Mouse (Mus musculus) left cerebral cortex, postnatal 25 days (tissue): ENCODE measurements at regions not wholly inside any gene's neighbourhood (a gene's known extent, or its start where the extent isn't known, plus 50 kb on each side); places are given as distances from the start of the nearest gene placed in this dataset.

Experiments
- DNase-seq, 2 experiments: peaks; one replicate each; pipeline ENCODE4 v3.0.0; 2022; ENCODE audit warnings: low spot score in 2 of 2, mixed read lengths in 1 of 2
- intact Hi-C: fragments of 180-260 bp; cut with DNase I; formaldehyde crosslinking; loops from one replicate; pipeline ENCODE4 v1.15.1; 2025

- no peak for DNase-seq
- intact Hi-C loops: no loop called here
Measured at GRCm38 (mm10) chr2:160503597-160504393, 136.9 kb upstream of the Mafb start.

DNA sequence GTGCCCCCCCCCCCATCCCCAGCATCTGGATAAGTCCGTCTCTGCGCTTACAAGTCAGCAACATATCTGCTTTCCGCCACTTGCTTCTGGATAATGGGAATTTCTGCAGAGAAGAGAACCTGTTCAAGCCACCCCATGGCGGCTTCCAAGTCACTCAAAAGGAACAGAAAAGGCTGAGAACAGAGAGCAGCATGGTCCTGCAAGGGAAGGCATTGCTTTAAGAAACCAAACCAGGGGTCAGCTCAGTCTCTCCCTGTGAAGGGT, 137.5 kb upstream of the Mafb start:
- no peak for DNase-seq
- intact Hi-C loops: no loop called here

DNA sequence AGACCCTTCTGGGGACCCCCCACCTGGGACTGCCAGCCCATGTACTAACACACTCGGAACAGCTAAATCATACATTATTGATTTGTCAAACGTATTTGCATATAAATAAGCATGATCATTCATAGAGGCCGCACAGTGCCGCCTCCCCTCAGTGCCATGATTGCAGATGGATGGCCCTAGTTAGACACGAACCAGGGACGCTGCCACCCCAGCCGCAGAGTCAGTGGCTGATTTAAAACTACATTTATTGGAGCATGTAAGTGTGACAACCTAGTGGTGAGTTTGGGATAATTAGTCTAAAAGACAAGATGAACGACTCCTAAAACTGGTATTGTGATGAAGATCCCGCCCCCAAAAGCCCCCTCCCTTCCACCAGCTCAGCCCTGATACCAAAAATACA, 138.3 kb upstream of the Top1 start:
- intact Hi-C loops: no loop called here
- no peak for DNase-seq

DNA sequence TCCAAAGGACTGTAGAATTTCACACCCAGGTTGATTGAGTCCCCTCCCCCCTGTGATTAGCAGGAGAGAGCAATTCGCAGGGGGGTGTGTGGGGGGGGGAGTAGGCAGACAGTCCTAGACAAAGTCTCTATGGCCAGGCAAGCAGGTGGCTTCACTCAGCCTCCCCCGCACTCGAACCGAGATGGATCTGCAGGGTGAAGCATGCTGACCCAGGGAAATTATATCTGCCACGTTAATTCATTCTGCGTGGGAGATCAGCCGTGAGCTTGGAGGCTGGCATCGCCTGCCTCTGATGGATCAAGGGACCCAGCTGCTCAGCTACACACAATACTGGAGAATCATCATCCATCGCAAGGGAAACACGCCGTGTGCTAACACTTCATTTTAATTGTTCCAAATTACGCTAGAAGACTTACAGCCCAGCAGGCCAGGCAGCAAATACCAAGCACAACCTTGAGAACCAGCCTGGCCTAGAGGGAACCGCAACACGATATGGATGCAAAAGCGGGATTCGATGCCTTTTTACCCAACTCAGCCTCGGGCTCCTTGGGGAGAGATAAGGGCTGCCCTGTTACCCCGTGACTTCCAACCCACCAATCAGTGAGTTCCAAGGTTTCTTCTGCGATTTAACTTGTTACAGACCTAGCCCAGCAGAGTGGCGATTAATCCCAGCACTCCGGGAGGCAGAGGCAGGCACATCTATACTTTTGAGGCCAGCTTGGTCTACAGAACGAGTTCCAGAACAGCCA, 137.7 kb upstream of the Top1 start:
- DNase-seq: peak; percentile 5 to 8
- intact Hi-C loops: no loop called here

DNA sequence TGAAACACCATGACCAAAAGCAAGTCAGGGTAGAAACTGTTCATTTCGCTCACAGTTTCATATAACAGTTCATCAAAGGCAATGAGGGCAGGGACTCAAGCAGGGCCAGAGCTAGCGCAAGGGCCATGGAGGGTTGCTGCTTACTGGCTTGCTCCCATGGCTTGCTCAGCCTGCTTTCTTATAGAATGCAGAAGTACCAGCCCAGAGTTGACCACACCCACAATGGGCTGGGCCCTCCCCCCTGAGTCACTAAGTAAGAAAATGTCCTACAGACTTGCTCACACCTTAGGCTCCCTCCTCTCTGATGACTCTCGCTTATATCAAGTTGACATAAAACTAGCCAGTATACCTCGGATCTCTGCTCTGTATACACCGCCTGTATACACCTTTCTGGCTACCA, 135.5 kb upstream of the Top1 start:
- DNase-seq: no peak
- intact Hi-C loops: no loop called here

GRCm38 (mm10) chr2:160510635-160511421, 134.9 kb upstream of the Top1 start:
- intact Hi-C loops: no loop called here
- peak in 1 of 2 experiments; percentile 3 for DNase-seq

DNA sequence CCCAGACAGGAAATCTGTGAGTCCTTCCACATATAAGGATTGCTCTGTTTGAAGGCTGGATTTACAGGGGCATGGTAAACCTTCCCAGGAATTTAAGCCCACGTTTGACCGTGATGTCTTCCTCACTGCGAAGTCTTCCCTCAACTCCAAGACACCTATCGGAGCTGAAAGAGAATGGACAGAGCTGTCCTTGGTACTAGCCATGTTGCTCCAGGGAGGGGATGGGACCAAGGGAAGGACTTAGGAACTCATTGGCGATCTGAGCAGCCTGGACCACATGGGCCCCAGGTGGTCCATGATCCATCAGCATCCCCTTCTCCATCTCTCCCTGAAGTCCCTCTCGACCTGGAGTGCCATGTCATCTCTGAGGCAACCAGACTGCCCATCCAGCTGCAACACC, 130.1 kb upstream of the Top1 start:
- DNase-seq: no peak
- intact Hi-C loops: no loop called here

DNA sequence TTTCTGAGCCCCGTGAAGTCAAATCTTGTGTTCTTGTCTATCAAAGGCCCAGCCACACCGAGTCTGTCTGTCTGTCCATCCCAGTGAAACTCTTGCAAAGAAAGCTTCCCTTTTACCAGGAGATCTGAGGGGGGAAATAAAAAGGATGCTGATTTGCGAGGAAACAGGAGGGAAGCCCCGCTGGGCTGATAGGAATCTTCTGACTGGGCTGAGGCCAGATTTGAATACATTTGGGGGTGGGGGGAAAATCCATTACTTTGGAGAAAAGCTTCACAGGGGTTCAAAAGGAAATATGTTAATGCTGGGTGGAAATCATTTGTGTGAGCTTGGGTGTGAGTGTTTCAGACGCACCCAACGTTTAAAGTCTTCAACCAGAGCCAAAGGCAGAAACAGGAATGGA, 129.2 kb upstream of the Top1 start:
- intact Hi-C loops: no loop called here
- DNase-seq: no peak

DNA sequence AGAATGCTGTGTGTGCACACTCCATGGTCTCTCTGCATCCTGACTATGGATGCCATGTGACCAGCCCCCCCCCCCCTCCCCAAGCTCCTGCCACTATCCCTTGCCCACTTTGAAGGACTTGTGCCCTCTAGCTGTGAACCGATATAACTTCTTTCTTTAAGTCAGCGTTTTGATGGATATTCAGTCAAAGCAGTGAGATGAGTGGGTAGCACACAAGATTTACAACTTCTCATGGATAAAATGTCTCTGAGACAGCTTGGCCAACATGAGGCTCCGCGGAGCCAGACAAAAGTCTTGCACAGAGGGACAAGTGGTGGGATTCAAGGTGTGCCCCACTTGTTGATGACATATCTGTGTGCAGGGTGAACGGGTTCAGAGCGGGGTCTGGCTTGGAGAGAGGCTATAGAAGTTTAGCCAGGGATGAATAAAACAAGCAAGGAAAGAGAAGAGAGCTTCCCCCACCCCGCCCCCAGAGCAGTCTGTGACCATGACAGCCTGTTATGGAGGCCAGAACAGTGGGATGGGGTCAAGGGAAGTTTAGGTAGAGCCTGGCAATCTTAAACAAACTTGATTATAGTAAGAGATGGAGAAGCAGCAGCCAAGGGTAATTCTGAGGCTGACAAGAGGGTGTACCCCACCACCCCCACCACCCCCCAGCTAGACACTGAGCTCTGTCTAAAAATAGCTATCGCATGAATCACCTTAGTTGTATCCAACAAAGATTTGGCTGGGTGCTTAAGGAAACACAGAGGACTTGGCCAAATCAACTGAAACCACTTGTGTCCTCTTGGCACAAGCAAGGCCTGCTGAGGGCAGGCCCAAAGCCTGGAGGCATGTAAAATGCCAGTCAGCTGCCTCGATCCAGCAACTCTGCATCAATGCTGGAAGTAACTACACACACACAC, 120.1 kb upstream of the Top1 start:
- intact Hi-C loops: loop anchor here (5.0 kb wide), 1 partner anchor 118 kb away; no protein-coding TSS in a partner anchor
- DNase-seq: peak in 1 of 2 experiments; percentile 11

GRCm38 (mm10) chr2:160526377-160527125, 119.1 kb upstream of the Top1 start:
- no peak for DNase-seq
- intact Hi-C loops: loop anchor here (5.0 kb wide), 1 partner anchor 119 kb away; no protein-coding TSS in a partner anchor

DNA sequence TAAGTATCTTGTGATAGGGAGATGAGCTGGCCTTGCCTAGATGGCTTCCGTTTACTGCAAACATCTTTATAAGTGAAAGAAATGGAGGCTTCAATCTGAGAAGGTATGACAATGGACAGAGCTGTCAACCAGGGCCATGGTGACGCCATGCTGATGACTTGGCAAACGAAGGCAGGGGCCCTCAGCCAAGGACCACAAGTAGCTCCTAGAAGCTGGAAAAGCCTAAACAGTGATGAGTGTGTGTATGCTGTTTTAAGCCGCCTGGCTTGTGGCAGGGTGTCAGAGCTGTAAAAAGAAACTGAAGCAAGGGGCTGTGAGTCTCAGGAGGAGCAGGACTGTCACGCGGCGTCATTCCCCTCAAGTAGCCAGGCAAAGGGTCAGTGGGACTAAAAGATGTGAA, 116.4 kb upstream of the Top1 start:
- DNase-seq: no peak
- intact Hi-C loops: loop anchor here (5.0 kb wide), 1 partner anchor 122 kb away; no protein-coding TSS in a partner anchor

GRCm38 (mm10) chr2:160530377-160530776, 115.3 kb upstream of the Top1 start:
- DNase-seq: no peak
- intact Hi-C loops: no loop called here

DNA sequence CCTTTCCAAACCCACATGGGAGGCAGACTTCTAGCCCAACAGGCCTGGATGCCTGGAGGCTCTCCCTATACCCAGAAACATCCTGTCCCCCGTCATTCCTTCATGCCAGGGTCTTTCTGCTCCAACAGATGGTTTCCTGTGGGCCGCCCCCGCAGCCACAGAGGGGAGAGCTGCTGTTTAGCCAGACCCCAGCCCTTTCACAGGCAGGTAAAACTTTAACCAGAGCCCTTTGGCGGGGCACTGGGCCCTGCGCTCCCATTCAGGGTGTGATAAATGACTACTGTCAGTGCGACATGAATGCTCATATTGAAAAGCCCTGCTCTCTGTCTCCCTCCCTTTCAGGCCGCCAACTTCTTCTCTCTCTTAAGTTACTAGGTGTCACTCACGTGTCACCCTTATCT, 108.4 kb upstream of the Top1 start:
- intact Hi-C loops: no loop called here

GRCm38 (mm10) chr2:160545527-160545926, 100.2 kb upstream of the Top1 start:
- no peak for DNase-seq

More for the DNA sequence above, 108.4 kb upstream of the Top1 start:
- DNase-seq: no peak

GRCm38 (mm10) chr2:160552121-160552669, 93.5 kb upstream of the Top1 start:
- no peak for DNase-seq
- intact Hi-C loops: no loop called here

More at GRCm38 (mm10) chr2:160545527-160545926, 100.2 kb upstream of the Top1 start:
- intact Hi-C loops: no loop called here

DNA sequence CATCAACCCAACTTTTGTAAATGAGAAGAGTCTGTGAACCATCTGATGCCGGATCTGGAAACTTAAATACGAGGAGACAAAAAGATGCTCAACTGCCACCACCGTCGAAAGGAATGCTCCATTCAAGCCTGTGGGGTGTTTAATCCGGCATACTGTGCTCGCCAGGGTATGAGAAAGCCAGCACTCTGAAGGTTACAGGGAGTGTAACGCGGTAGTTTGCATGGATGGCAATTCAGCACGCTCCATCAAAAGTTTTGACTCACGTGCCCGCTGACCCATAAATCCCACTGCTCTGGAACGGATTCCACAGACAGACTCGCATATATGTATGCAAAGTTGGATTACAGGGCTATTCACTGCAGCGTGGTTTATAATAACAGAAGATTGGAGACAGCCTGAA, 84.0 kb upstream of the Top1 start:
- no peak for DNase-seq
- intact Hi-C loops: no loop called here

DNA sequence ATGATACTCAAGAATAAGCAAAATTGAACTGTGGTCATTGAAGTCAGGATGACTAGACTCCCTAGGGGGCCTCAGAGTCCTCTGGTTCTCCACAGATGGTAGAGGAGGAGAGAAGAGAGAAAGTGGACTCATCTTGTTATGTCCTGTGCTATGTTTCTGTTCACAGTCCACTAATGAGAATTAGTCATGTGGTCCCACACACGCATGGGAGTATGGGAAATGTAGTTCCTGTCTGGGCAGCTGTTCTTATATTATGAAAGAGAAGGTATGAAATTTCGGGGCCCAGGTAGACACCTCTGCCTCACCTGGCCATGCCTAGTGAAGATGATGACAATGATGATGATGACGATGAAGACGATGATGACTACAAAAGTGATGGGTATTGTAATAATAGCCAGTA, 77.9 kb upstream of the Top1 start:
- no peak for DNase-seq
- intact Hi-C loops: no loop called here

DNA sequence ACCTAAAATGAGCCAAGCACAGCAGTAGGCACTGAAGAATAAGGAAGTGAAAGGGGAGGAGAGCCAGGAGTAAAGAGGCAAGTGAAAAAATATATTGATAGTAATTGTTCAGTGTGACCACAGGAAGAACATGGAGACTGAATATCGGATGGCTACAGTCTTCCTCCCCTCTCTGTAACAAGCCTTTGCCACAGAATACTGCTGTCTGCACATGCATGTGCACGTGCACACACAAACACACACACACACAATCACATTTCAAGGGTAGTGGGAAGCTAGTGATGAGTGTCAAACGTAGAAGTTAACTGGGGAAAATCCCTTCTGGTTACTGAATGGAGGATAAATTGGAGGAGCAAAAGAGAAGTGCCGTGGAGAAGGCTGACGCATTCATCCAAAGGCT, 76.2 kb upstream of the Top1 start:
- no peak for DNase-seq
- intact Hi-C loops: no loop called here
